Mouse (Mus musculus): Measurements from ENCODE around the gene Macf1.

GRCm38 (mm10) chr4:123306999-123307398, 377.2 kb downstream of the Macf1 start:
- TF ChIP-seq POLR2A (IDR thresholded peaks at IDR 0.05; ENCODE audit: insufficient read depth, low read length) (no peak), CTCF (IDR thresholded peaks at IDR 0.05; ENCODE audit: low read depth, low read length) (no peak)

All from ES-Bruce4 (cell line).